Mouse (Mus musculus) layer of hippocampus, adult 2 months (tissue): ENCODE measurements around the gene Sfrp2. TPM values are rescaled to one million over a fixed set of nuclear protein-coding genes. Genes with fewer than 3 reads are reported as not detected.

Experiments
- DNase-seq, 2 experiments: peaks; one replicate each; pipeline ENCODE4 v3.0.0; 2022; ENCODE audit warnings: low spot score in 2 of 2
- H3K27ac ChIP-seq: fragments of 200-600 bp; 2 replicates; pipeline ENCODE4 v1.8.1; 2022
- H3K4me3 ChIP-seq: fragments of 200-600 bp; 2 replicates; pipeline ENCODE4 v1.8.1; 2022; ENCODE audit warnings: mild to moderate bottlenecking
- CTCF ChIP-seq: fragments of 200-600 bp; conservative IDR thresholded peaks from 2 replicates; pipeline ENCODE4 v1.8.1; 2022; ENCODE audit warnings: antibody characterized with exemption, mild to moderate bottlenecking, moderate library complexity
- total RNA-seq, 2 experiments: library from RNA; stranded (reverse); gene quantifications; 2 replicates each; pipeline ENCODE4 v1.2.3; 2021

Gene Sfrp2
- total RNA-seq, 2 experiments from 2014 or later, result 0.90 to 1.2 TPM

GRCm38 (mm10) chr3:83783716-83784469, 17.8 kb downstream of the Sfrp2 start:
- TF ChIP-seq CTCF, result no peak
- H3K27ac ChIP-seq, result no peak overlapping the region
- no peak for DNase-seq
- no peak overlapping the region for H3K4me3 ChIP-seq

GRCm38 (mm10) chr3:83784726-83785125, 18.6 kb downstream of the Sfrp2 start:
- TF ChIP-seq CTCF, result no peak
- Histone ChIP-seq H3K27ac (no peak overlapping the region), H3K4me3 (no peak overlapping the region)
- no peak for DNase-seq

- DNase-seq, result no peak
- no peak for TF ChIP-seq CTCF
- H3K4me3 ChIP-seq, result no peak overlapping the region
- no peak overlapping the region for H3K27ac ChIP-seq
Observed at GRCm38 (mm10) chr3:83787086-83787485, 21.0 kb downstream of the Sfrp2 start.

GRCm38 (mm10) chr3:83787776-83788305, 21.7 kb downstream of the Sfrp2 start:
- Histone ChIP-seq H3K27ac (no peak overlapping the region), H3K4me3 (no peak overlapping the region)
- TF ChIP-seq CTCF, result no peak
- DNase-seq, result no peak

- TF ChIP-seq CTCF, result peak; percentile 50
- DNase-seq, result no peak
- Histone ChIP-seq H3K4me3 (peak overlapping the region; percentile 54), H3K27ac (no peak overlapping the region)
Observed at GRCm38 (mm10) chr3:83789651-83790451, 23.7 kb downstream of the Sfrp2 start.

GRCm38 (mm10) chr3:83791444-83791843, 25.3 kb downstream of the Sfrp2 start:
- no peak for TF ChIP-seq CTCF
- Histone ChIP-seq H3K4me3 (no peak overlapping the region), H3K27ac (no peak overlapping the region)
- no peak for DNase-seq

- Histone ChIP-seq H3K4me3 (no peak overlapping the region), H3K27ac (no peak overlapping the region)
- TF ChIP-seq CTCF, result peak; percentile 33; the same call in 1 of the 2 replicates
- DNase-seq, result no peak
Observed at GRCm38 (mm10) chr3:83797098-83797497, 31.0 kb downstream of the Sfrp2 start.

GRCm38 (mm10) chr3:83797828-83798227, 31.7 kb downstream of the Sfrp2 start:
- DNase-seq, result peak; percentile 55 to 62
- TF ChIP-seq CTCF, result peak; percentile 83
- H3K27ac ChIP-seq, result no peak overlapping the region
- H3K4me3 ChIP-seq, result no peak overlapping the region

GRCm38 (mm10) chr3:83799486-83799885, 33.4 kb downstream of the Sfrp2 start:
- DNase-seq, result no peak
- H3K4me3 ChIP-seq, result no peak overlapping the region
- TF ChIP-seq CTCF, result no peak
- H3K27ac ChIP-seq, result no peak overlapping the region

GRCm38 (mm10) chr3:83801649-83802155, 35.6 kb downstream of the Sfrp2 start:
- Histone ChIP-seq H3K27ac (no peak overlapping the region), H3K4me3 (no peak overlapping the region)
- no peak for DNase-seq
- TF ChIP-seq CTCF, result peak; percentile 40

- no peak for TF ChIP-seq CTCF
- Histone ChIP-seq H3K4me3 (no peak overlapping the region), H3K27ac (no peak overlapping the region)
- DNase-seq, result no peak
Observed at GRCm38 (mm10) chr3:83808483-83808882, 42.4 kb downstream of the Sfrp2 start.

- no peak for DNase-seq
- TF ChIP-seq CTCF, result no peak
- Histone ChIP-seq H3K27ac (no peak overlapping the region), H3K4me3 (no peak overlapping the region)
Observed at GRCm38 (mm10) chr3:83811987-83812386, 45.9 kb downstream of the Sfrp2 start.

GRCm38 (mm10) chr3:83812863-83813262, 46.7 kb downstream of the Sfrp2 start:
- no peak overlapping the region for H3K27ac ChIP-seq
- no peak for TF ChIP-seq CTCF
- no peak overlapping the region for H3K4me3 ChIP-seq
- DNase-seq, result peak in 1 of 2 experiments; percentile 5
